Mouse (Mus musculus) intestine, postnatal 0 days (tissue): ENCODE data around the gene Rasal2. TPM values are rescaled to one million over a fixed set of nuclear protein-coding genes. Genes with fewer than 3 reads are reported as not detected.

ENCODE experiments used
- ATAC-seq: fragments of 200-750 bp; cut with Nextera tagmentation; 2 replicates; pipeline ENCODE4 v1.8.0; 2017; ENCODE audit warnings: mild to moderate bottlenecking, moderate TSS enrichment, moderate library complexity
- H3K27ac ChIP-seq: fragments of 300-500 bp; sonication (generic); 2 replicates; pipeline ENCODE4 v1.5.1; 2014; ENCODE audit warnings: mild to moderate bottlenecking, low read depth, low read length, moderate library complexity
- H3K27me3 ChIP-seq: fragments of 300-500 bp; sonication (generic); replicated peaks from 2 replicates; pipeline ENCODE4 v1.6.1; 2014; ENCODE audit warnings: low read length, mixed read lengths; ENCODE audit not compliant: control insufficient read depth, insufficient read depth
- H3K36me3 ChIP-seq: fragments of 300-500 bp; sonication (generic); 2 replicates; pipeline ENCODE4 v1.6.1; 2014; ENCODE audit warnings: mild to moderate bottlenecking, moderate library complexity; ENCODE audit not compliant: control insufficient read depth, insufficient read depth
- H3K4me1 ChIP-seq: fragments of 300-500 bp; sonication (generic); replicated peaks from 2 replicates; pipeline ENCODE4 v1.6.1; 2014; ENCODE audit warnings: antibody characterized with exemption, low read length, mixed read lengths; ENCODE audit not compliant: control insufficient read depth, insufficient read depth
- H3K4me2 ChIP-seq: fragments of 300-500 bp; sonication (generic); replicated peaks from 2 replicates; pipeline ENCODE4 v1.6.1; 2014; ENCODE audit warnings: low read depth, mild to moderate bottlenecking, moderate library complexity
- H3K4me3 ChIP-seq: fragments of 300-500 bp; sonication (generic); 2 replicates; pipeline ENCODE4 v1.5.1; 2014; ENCODE audit warnings: low read depth, low read length
- H3K9ac ChIP-seq: fragments of 300-500 bp; sonication (generic); 2 replicates; pipeline ENCODE4 v1.6.1; 2014; ENCODE audit warnings: mild to moderate bottlenecking, low read depth, low read length
- H3K9me3 ChIP-seq: fragments of 300-500 bp; sonication (generic); 2 replicates; pipeline ENCODE4 v1.6.1; 2016; ENCODE audit warnings: mixed run types; ENCODE audit not compliant: control insufficient read depth
- CTCF ChIP-seq: sonication (generic); IDR thresholded peaks from 2 replicates; pipeline ENCODE4 v1.5.1; 2016; ENCODE audit warnings: low read depth, mild to moderate bottlenecking, control low read depth, antibody characterized with exemption, moderate library complexity
- WGBS: fragments of 180-500 bp; shearing (Covaris S2); extraction: QIAGEN DNeasy Blood & Tissue Kit; methylation state at CpG from one replicate; pipeline ENCODE4 v1.1.7; 2014; 5-methylcytosine and 5-hydroxymethylcytosine counted together
- polyA plus RNA-seq: library from polyadenylated mRNA; unstranded; fragments of >200 nt; fragmentation: Nextera tagmentation; extraction: Ambion mirVana; gene quantifications from 2 replicates; pipeline ENCODE4 v1.2.1, GENCODE M21; 2015

The Rasal2 gene
- polyA plus RNA-seq, 1 experiment from 2014 or later: 5.3 TPM

DNA sequence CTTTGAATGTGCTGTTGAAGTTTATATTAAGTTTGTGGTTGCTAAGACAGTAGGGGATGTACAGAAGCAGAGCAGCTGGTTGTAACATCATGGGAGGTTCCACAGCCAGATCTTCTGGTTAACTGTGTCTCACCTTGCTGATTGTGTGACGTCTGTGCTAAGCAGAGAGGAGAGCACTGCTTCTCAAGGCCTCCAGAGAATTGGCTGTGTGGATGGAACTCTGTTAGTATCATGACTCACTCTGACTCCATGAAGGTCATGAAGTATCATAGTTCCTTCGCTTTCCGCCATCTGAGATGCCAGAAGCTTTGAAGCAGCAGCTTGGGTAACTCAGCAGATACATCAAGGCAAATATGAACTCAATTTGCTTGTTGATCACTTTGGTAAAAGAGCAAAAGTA lies 144.5 kb downstream of the Rasal2 start:
- H3K4me1 ChIP-seq: no peaks in the 10 kb centered on the region
- H3K36me3 ChIP-seq: no peaks in the 10 kb centered on the region
- H3K4me2 ChIP-seq: no peak overlapping the region
- H3K4me3 ChIP-seq: no peak overlapping the region
- TF ChIP-seq CTCF: no peak
- H3K27me3 ChIP-seq: no peaks in the 10 kb centered on the region
- no peak overlapping the region for H3K9ac ChIP-seq
- ATAC-seq: no peak
- WGBS: 81% methylated on average over 3 of the region's 3 CpGs
- H3K9me3 ChIP-seq: no peaks in the 10 kb centered on the region
- H3K27ac ChIP-seq: no peak overlapping the region

DNA sequence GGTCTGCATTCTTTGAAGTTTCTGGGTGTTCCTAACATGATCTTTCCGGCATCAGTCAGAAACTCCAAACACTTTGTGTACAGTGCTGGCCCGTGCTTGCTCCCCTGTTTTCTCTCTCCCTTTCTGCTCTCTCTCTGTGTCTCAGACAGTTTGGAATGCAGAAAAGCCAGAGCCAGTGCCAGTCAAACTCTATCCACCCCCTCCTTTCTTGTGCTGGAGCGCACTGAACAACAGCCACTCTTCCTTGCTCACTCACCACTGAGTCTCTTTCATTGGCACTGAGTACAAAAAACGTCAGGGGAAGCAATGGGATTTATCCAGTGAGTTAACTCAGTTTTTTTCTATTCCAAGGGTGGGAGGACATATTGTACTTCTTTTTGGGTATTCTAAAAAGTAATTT lies 155.8 kb downstream of the Rasal2 start:
- Histone ChIP-seq H3K9me3 (no peaks in the 10 kb centered on the region), H3K4me1 (no peaks in the 10 kb centered on the region), H3K27ac (no peak overlapping the region), H3K36me3 (no peaks in the 10 kb centered on the region), H3K27me3 (no peaks in the 10 kb centered on the region), H3K4me2 (no peak overlapping the region), H3K4me3 (no peak overlapping the region), H3K9ac (no peak overlapping the region)
- ATAC-seq: no peak
- WGBS: 42% methylated on average over 4 of the region's 4 CpGs
- no peak for TF ChIP-seq CTCF

DNA sequence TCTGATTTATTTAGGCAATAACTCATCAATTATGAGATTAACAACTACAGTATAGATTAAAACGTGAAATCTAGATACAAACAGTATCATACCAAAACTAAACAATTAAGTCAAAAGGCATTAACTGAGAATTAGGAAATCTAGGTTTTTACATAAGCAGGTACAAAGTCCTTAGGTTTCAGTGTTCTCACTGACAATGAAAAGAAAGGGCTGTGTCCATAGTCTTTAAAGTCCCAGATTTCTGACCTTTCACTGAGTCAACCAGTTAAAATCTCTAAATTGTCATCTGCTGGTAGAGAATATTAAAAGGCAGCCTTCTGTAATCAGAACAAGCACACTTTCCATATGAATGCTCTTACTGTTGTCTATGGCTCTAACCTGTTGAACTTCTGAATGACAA lies 156.6 kb downstream of the Rasal2 start:
- H3K9ac ChIP-seq: no peak overlapping the region
- 48% methylated on average over 1 of the region's 1 CpGs for WGBS
- H3K4me2 ChIP-seq: no peak overlapping the region

DNA sequence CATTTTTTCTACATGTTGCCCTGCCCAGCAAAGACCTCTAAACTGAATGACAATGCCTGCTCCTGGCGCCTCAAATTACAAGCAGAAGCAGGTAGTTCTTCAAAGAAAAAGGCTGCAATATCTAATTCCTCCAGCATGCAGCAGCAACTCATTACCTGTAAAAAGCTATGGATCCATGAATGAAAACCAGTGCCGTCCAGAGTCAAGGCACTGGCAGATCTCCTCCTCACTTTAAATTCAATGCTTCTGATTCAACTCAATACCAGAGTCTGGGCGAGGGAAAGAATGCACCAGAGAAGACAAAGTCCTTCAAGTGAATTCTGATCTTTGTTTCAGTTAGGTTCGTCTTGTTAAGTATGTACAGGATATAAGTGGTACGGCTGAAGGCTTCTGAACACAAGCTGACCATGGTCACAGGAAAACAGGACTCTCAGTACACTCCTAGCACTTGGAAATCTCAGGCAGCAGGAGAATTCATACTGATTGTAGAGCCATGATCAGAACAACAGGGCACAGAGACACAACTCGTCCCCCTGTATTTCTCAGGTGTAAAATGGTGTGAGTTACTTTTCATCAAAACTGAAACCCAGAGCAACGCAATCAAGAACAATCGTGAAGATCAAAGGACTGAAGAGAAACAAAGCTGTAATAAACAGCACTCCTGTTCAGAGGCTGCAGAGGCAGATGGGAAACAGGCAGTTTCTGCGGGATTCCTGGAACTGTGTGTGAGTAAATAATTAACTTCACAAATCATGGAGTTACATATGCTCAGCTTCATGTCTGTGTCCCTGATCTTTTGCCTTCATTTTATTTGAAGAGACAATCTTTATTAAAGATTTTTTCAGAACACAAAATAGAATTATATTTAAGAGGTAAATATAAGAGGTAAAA lies 158.6 kb downstream of the Rasal2 start:
- no peak overlapping the region for H3K9ac ChIP-seq
- WGBS: 28% methylated on average over 9 of the region's 9 CpGs
- H3K27me3 ChIP-seq: no peaks in the 10 kb centered on the region
- peak overlapping the region; percentile 74 for H3K27ac ChIP-seq
- no peaks in the 10 kb centered on the region for H3K4me1 ChIP-seq
- H3K4me3 ChIP-seq: peak overlapping the region; percentile 11
- peak; percentile 92 for ATAC-seq
- no peaks in the 10 kb centered on the region for H3K9me3 ChIP-seq
- peak overlapping the region; percentile 60 for H3K4me2 ChIP-seq
- peak; percentile 40 for TF ChIP-seq CTCF
- H3K36me3 ChIP-seq: no peaks in the 10 kb centered on the region

More for the DNA sequence above, 156.6 kb downstream of the Rasal2 start:
- Histone ChIP-seq H3K27me3 (no peaks in the 10 kb centered on the region), H3K36me3 (no peaks in the 10 kb centered on the region), H3K4me1 (no peaks in the 10 kb centered on the region), H3K27ac (no peak overlapping the region), H3K9me3 (no peaks in the 10 kb centered on the region), H3K4me3 (no peak overlapping the region)
- no peak for TF ChIP-seq CTCF
- ATAC-seq: no peak

DNA sequence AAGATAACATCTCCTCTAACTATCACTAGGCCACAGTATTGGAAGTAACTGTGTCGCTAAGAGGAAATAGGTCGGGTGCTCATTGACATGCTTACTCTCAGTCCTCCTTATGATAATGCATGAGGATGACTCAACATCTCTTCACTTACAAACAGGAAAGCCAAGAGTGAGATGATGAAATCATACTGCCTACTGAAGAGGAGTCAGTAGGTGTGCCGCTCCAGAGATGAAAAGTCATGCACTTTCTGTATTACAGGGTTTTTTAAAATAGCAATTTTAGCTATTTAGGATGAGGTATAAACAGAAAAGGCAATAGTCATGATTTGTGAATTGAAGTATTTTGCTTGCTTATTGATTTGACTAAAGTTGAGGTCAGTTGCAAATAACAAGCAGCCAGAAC lies 164.3 kb downstream of the Rasal2 start:
- no peak overlapping the region for H3K9ac ChIP-seq
- H3K27ac ChIP-seq: no peak overlapping the region
- H3K9me3 ChIP-seq: no peaks in the 10 kb centered on the region
- H3K4me3 ChIP-seq: no peak overlapping the region
- TF ChIP-seq CTCF: no peak
- H3K4me2 ChIP-seq: no peak overlapping the region
- H3K4me1 ChIP-seq: no peaks in the 10 kb centered on the region
- 68% methylated on average over 3 of the region's 3 CpGs for WGBS
- H3K27me3 ChIP-seq: no peaks in the 10 kb centered on the region
- no peak for ATAC-seq
- no peaks in the 10 kb centered on the region for H3K36me3 ChIP-seq

DNA sequence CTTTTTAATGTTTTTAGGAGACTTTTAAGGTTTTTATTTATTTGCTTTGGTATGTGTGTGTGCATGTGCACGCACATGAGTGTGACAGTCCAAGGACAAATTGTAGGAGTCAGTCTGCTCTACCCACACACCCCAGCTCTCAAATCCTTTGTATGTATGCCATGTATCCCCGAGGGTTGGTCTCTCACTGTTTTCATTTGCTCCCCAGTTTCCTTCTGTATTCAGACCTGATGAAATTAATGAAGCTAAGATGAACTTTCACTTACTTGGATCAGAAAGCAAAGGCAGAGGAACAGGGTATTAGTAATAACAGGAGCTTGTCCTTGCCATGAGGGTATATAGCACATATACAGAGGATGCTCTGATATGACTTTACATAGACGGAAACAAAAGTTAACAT lies 165.1 kb downstream of the Rasal2 start:
- Histone ChIP-seq H3K36me3 (no peaks in the 10 kb centered on the region), H3K9ac (no peak overlapping the region), H3K4me3 (no peak overlapping the region), H3K27me3 (no peaks in the 10 kb centered on the region), H3K9me3 (no peaks in the 10 kb centered on the region), H3K4me1 (no peaks in the 10 kb centered on the region), H3K27ac (no peak overlapping the region), H3K4me2 (no peak overlapping the region)
- TF ChIP-seq CTCF: no peak
- WGBS: 78% methylated on average over 3 of the region's 3 CpGs
- no peak for ATAC-seq
